ENCODE assay signal across 8 mouse cellular contexts in the genomic region with DNA sequence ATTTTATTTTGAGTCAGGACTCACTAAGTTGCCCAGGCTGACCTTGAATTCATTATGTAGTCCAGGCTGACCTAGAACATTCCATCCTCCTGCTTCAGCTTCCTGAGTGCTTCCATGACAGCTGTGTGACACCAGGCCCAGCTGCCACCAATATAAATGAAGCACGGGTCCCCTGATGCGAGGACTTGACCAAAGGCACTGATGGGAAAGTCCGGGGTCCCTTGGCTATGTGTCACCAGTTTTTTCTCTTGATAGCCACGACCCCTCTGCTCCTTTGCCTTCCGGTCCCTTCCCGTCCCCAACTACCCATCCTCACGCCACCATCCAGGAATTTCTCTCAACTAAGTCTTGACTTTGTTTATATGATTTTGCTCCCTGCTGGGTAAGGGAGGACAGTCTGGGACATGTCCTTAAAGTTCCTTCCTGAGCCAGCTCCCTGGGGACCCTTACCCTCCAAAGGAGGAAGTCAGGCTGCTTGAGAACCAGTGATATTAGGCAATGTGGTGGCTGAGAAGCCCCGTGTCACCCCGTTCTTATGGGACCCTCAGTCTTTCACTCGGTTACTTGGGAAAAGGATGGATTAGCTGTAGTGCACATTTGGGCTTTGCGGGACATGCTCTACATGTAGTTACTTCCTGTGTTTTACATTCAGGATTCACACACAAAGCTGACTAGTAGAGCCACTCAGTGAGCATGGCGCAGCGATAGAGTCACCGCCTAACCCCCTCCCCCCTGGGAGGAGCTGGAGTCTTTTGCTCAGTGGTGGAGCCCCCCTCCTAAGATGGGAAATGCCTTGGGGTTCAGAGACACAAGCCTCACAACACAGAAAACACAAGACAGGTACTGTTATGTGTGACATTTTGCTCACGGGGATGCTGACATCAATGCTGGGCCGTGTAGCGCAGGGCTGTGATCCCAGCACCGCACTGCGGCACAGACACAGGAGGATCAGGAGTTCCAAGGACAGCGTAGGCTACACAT. TPM values are rescaled to one million over a fixed set of nuclear protein-coding genes. Genes with fewer than 3 reads are reported as not detected.
A peak's percentile ranks its signal among the peaks of the same experiment; 100 is the strongest.
DNase-seq lines count a peak whose midpoint lies in the region; ATAC-seq and TF ChIP-seq lines count a peak whose summit lies in the region.

No protein-coding gene starts in this region.

- no peaks in the 10 kb centered on the region for H3K36me3 ChIP-seq in stomach, embryonic 15.5 days

- no peak for TF ChIP-seq POLR2A in bone marrow macrophage, adult 2 months (IDR thresholded peaks at IDR 0.05; ENCODE audit: borderline replicate concordance, low read depth, low read length)

- H3K9me3 ChIP-seq in stomach, embryonic 15.5 days, result no peaks in the 10 kb centered on the region

- intact Hi-C loops in heart, postnatal 14 days (cut with DNase I), result no loop called here

- no peak for TF ChIP-seq CTCF in bone marrow macrophage, adult 2 months (IDR thresholded peaks at IDR 0.05; ENCODE audit: low read depth, low read length)

- peak overlapping the region; percentile 73 for H3K4me2 ChIP-seq in stomach, embryonic 15.5 days

- peak; percentile 29 for DNase-seq in kidney, adult 18-20 months
- DNase-seq in kidney, adult 11 months, result no peak
- DNase-seq in heart, postnatal 14 days, result peak; percentile 40 to 49
- DNase-seq in layer of hippocampus, postnatal 25 days (ENCODE audit: extremely low spot score in 1 of 2, low spot score in 1 of 2), result peak; percentile 33 to 53
- DNase-seq in lung, postnatal 14 days, result peak; percentile 38

- H3K9ac ChIP-seq in stomach, embryonic 15.5 days, result peak overlapping the region; percentile 60; the same call in 1 of the 2 replicates

- peaks cover 15% of the 10 kb centered on the region for H3K4me1 ChIP-seq in bone marrow macrophage, adult 2 months (ENCODE audit: control insufficient read depth, insufficient read depth, low read length)
- H3K4me1 ChIP-seq in stomach, embryonic 15.5 days, result peaks cover 16% of the 10 kb centered on the region; the same call in 1 of the 2 replicates

- H3K27ac ChIP-seq in bone marrow macrophage, adult 2 months (ENCODE audit: insufficient read depth, low read depth, low read length), result peak overlapping the region; percentile 78
- H3K27ac ChIP-seq in stomach, embryonic 15.5 days, result peak overlapping the region; percentile 99

- H3K4me3 ChIP-seq in bone marrow macrophage, adult 2 months (ENCODE audit: insufficient read depth, low read length), result peak overlapping the region; percentile 68
- H3K4me3 ChIP-seq in stomach, embryonic 15.5 days (replicated peaks), result peak overlapping the region; percentile 65

- H3K27me3 ChIP-seq in stomach, embryonic 15.5 days (replicated peaks), result no peaks in the 10 kb centered on the region

- peak; percentile 18 for ATAC-seq in erythroblast, adult 5-6 weeks (replicated peaks; ENCODE audit: low FRiP score, poor library complexity, severe bottlenecking)
- ATAC-seq in stomach, embryonic 15.5 days (ENCODE audit: insufficient read depth, low FRiP score, low read depth), result no peak

- 12% methylated on average over 20 of the region's 20 CpGs for WGBS in stomach, embryonic 15.5 days

RNA-seq across cellular contexts. Expression of a gene that starts 1.0 kb away (rescaled TPM):
- polyA plus RNA-seq in bone marrow macrophage, adult 2 months (2012; ENCODE audit: insufficient read depth, insufficient read length, missing spikeins), result 20.0 and 22.0 TPM in 2 replicates
- 6.5 and 7.7 TPM in 2 replicates for total RNA-seq in erythroblast, adult 5-6 weeks (2015; ENCODE audit: low replicate concordance)
- total RNA-seq in erythroblast, adult 5-6 weeks (2017; ENCODE audit: low replicate concordance), result 2.1 and 5.6 TPM in 2 replicates
- 10 to 100 TPM; 54.8 to 58.3 TPM for total RNA-seq in heart, postnatal 14 days (2021)
- total RNA-seq in layer of hippocampus, postnatal 25 days (2021), result 10 to 100 TPM; 36.5 to 41.5 TPM
- polyA plus RNA-seq in stomach, embryonic 15.5 days (2015; fragmentation: Nextera tagmentation; extraction: Ambion mirVana), result 32.3 and 34.5 TPM in 2 replicates

RNA-seq across cellular contexts. Expression of a gene that starts 14.8 kb away (rescaled TPM):
- polyA plus RNA-seq in bone marrow macrophage, adult 2 months (2012; ENCODE audit: insufficient read depth, insufficient read length, missing spikeins), result not detected in 2 replicates
- 0.19 TPM in 1 of 2 replicates, not detected in the other for total RNA-seq in erythroblast, adult 5-6 weeks (2015; ENCODE audit: low replicate concordance)
- total RNA-seq in erythroblast, adult 5-6 weeks (2017; ENCODE audit: low replicate concordance), result not detected in 2 replicates
- 10 to 100 TPM in 1 of 2 experiments, 1 to 10 TPM in 1; 9.9 to 11.2 TPM for total RNA-seq in heart, postnatal 14 days (2021)
- 1 to 10 TPM; 2.2 to 2.5 TPM for total RNA-seq in layer of hippocampus, postnatal 25 days (2021)
- 1.5 and 1.6 TPM in 2 replicates for polyA plus RNA-seq in stomach, embryonic 15.5 days (2015; fragmentation: Nextera tagmentation; extraction: Ambion mirVana)

RNA-seq across cellular contexts. Expression of a gene that starts 44.5 kb away (rescaled TPM):
- 178 and 187 TPM in 2 replicates for polyA plus RNA-seq in bone marrow macrophage, adult 2 months (2012; ENCODE audit: insufficient read depth, insufficient read length, missing spikeins)
- total RNA-seq in erythroblast, adult 5-6 weeks (2015; ENCODE audit: low replicate concordance), result 34.6 and 35.9 TPM in 2 replicates
- total RNA-seq in erythroblast, adult 5-6 weeks (2017; ENCODE audit: low replicate concordance), result 32.5 and 56.6 TPM in 2 replicates
- total RNA-seq in heart, postnatal 14 days (2021), result 10 to 100 TPM; 55.7 to 59.1 TPM
- 10 to 100 TPM; 15.2 to 16.3 TPM for total RNA-seq in layer of hippocampus, postnatal 25 days (2021)
- 106 and 111 TPM in 2 replicates for polyA plus RNA-seq in stomach, embryonic 15.5 days (2015; fragmentation: Nextera tagmentation; extraction: Ambion mirVana)

RNA-seq across cellular contexts. Expression of a gene that starts 50.9 kb away (rescaled TPM):
- polyA plus RNA-seq in bone marrow macrophage, adult 2 months (2012; ENCODE audit: insufficient read depth, insufficient read length, missing spikeins), result 12.2 and 17.8 TPM in 2 replicates
- 1.5 and 2.1 TPM in 2 replicates for total RNA-seq in erythroblast, adult 5-6 weeks (2015; ENCODE audit: low replicate concordance)
- 2.8 and 3.7 TPM in 2 replicates for total RNA-seq in erythroblast, adult 5-6 weeks (2017; ENCODE audit: low replicate concordance)
- total RNA-seq in heart, postnatal 14 days (2021), result 10 to 100 TPM; 37.9 to 43.0 TPM
- 100 to 1,000 TPM; 157 to 164 TPM for total RNA-seq in layer of hippocampus, postnatal 25 days (2021)
- 10.6 and 10.7 TPM in 2 replicates for polyA plus RNA-seq in stomach, embryonic 15.5 days (2015; fragmentation: Nextera tagmentation; extraction: Ambion mirVana)

RNA-seq across cellular contexts. Expression of a gene that starts 52.8 kb away (rescaled TPM):
- polyA plus RNA-seq in bone marrow macrophage, adult 2 months (2012; ENCODE audit: insufficient read depth, insufficient read length, missing spikeins), result 0.93 and 4.2 TPM in 2 replicates
- not detected in 2 replicates for total RNA-seq in erythroblast, adult 5-6 weeks (2015; ENCODE audit: low replicate concordance)
- not detected in 2 replicates for total RNA-seq in erythroblast, adult 5-6 weeks (2017; ENCODE audit: low replicate concordance)
- not detected for total RNA-seq in heart, postnatal 14 days (2021)
- not detected for total RNA-seq in layer of hippocampus, postnatal 25 days (2021)
- 0.21 and 0.33 TPM in 2 replicates for polyA plus RNA-seq in stomach, embryonic 15.5 days (2015; fragmentation: Nextera tagmentation; extraction: Ambion mirVana)

Comparison
In these comparisons a context has a peak if more than half of its experiments do, and no peak if none do; other contexts are left out.
1. RNA of a gene that starts 1.0 kb away (total RNA-seq): 54.8 to 58.3 TPM in heart, postnatal 14 days and 36.5 to 41.5 TPM in layer of hippocampus, postnatal 25 days; 2.1 to 7.7 TPM in erythroblast, adult 5-6 weeks; every median in the first group is over 4 times any median in the second.